Mouse (Mus musculus) liver, embryonic 13.5 days (tissue): ENCODE measurements at regions not wholly inside any gene's neighbourhood (a gene's known extent, or its start where the extent isn't known, plus 50 kb on each side); places are given as distances from the start of the nearest gene placed in this dataset.

Experiments used
- ATAC-seq: fragments of 200-750 bp; cut with Nextera tagmentation; 2 replicates; pipeline ENCODE4 v1.8.0; 2017; ENCODE audit warnings: low read depth, mild to moderate bottlenecking, moderate number of reproducible peaks, moderate library complexity
- DNase-seq: peaks from one replicate; pipeline ENCODE4 v3.0.0; 2022
- H3K27ac ChIP-seq: fragments of 300-500 bp; sonication (generic); 2 replicates; pipeline ENCODE4 v1.5.1; 2015; ENCODE audit warnings: moderate library complexity, mild to moderate bottlenecking, inconsistent platforms
- H3K27me3 ChIP-seq: fragments of 300-500 bp; sonication (generic); 2 replicates; pipeline ENCODE4 v1.6.1; 2015; ENCODE audit warnings: mild to moderate bottlenecking, inconsistent platforms
- H3K36me3 ChIP-seq: fragments of 300-500 bp; sonication (generic); 2 replicates; pipeline ENCODE4 v1.6.1; 2015; ENCODE audit warnings: mild to moderate bottlenecking, inconsistent platforms
- H3K4me1 ChIP-seq: fragments of 300-500 bp; sonication (generic); replicated peaks from 2 replicates; pipeline ENCODE4 v1.6.1; 2015; ENCODE audit warnings: inconsistent platforms
- H3K4me2 ChIP-seq: fragments of 300-500 bp; sonication (generic); 2 replicates; pipeline ENCODE4 v1.6.1; 2015; ENCODE audit warnings: inconsistent platforms, mild to moderate bottlenecking, moderate library complexity
- H3K4me3 ChIP-seq: fragments of 300-500 bp; sonication (generic); replicated peaks from 2 replicates; pipeline ENCODE4 v1.5.1; 2015; ENCODE audit warnings: mild to moderate bottlenecking, inconsistent platforms
- H3K9ac ChIP-seq: fragments of 300-500 bp; sonication (generic); 2 replicates; pipeline ENCODE4 v1.6.1; 2015; ENCODE audit warnings: mild to moderate bottlenecking, inconsistent platforms
- H3K9me3 ChIP-seq: fragments of 300-500 bp; sonication (generic); replicated peaks from 2 replicates; pipeline ENCODE4 v1.6.1; 2016; ENCODE audit warnings: inconsistent platforms
- WGBS: fragments of 180-500 bp; shearing (Covaris S2); methylation state at CpG from one replicate; pipeline ENCODE4 v1.1.7; 2015; ENCODE audit not compliant: insufficient replicate concordance; 5-methylcytosine and 5-hydroxymethylcytosine counted together

DNA sequence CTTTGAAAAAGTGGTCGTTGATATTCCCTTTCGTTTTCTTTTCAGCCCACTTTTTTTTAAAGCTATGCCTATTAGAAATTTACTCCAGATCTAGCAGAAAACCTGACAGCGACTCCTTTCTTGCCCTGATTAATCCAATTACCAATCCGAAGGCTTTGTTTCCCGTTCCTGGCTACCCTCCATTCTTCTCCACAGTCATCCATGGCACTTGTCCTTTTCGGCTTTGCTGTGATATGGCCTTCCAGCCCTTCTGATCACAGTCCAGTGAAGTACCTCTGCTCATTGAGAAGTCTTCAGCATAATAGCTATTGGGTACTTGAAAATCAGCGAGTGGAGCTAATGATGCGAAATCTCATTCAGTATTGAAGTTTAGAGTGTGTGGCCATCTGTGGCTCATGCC, 99.0 kb upstream of the Alg10b start:
- ATAC-seq (no peak), DNase-seq (no peak)
- Histone ChIP-seq H3K36me3 (no peaks in the 10 kb centered on the region), H3K4me2 (no peak overlapping the region), H3K27me3 (no peaks in the 10 kb centered on the region), H3K4me1 (no peaks in the 10 kb centered on the region), H3K4me3 (no peak overlapping the region), H3K27ac (no peak overlapping the region), H3K9ac (no peak overlapping the region), H3K9me3 (no peaks in the 10 kb centered on the region)
- WGBS, result 58% methylated on average over 8 of the region's 8 CpGs

GRCm38 (mm10) chr15:90131777-90132176, 92.3 kb upstream of the Alg10b start:
- H3K9me3 ChIP-seq, result no peaks in the 10 kb centered on the region
- no peak overlapping the region for H3K9ac ChIP-seq
- H3K4me3 ChIP-seq, result no peak overlapping the region
- no peak overlapping the region for H3K4me2 ChIP-seq
- DNase-seq (no peak), ATAC-seq (no peak)
- H3K27me3 ChIP-seq, result no peaks in the 10 kb centered on the region
- no peak overlapping the region for H3K27ac ChIP-seq
- 57% methylated on average over 5 of the region's 5 CpGs for WGBS
- no peaks in the 10 kb centered on the region for H3K4me1 ChIP-seq
- no peaks in the 10 kb centered on the region for H3K36me3 ChIP-seq

- Histone ChIP-seq H3K27ac (no peak overlapping the region), H3K9ac (no peak overlapping the region), H3K36me3 (no peaks in the 10 kb centered on the region), H3K9me3 (peaks cover 6% of the 10 kb centered on the region; the same call in 1 of the 2 replicates), H3K4me2 (no peak overlapping the region), H3K4me1 (no peaks in the 10 kb centered on the region), H3K4me3 (no peak overlapping the region), H3K27me3 (no peaks in the 10 kb centered on the region)
- ATAC-seq (no peak), DNase-seq (no peak)
- WGBS, result 47% methylated on average over 5 of the region's 5 CpGs
These were observed 83.1 kb upstream of the Alg10b start for GRCm38 (mm10) chr15:90140966-90141365.

DNA sequence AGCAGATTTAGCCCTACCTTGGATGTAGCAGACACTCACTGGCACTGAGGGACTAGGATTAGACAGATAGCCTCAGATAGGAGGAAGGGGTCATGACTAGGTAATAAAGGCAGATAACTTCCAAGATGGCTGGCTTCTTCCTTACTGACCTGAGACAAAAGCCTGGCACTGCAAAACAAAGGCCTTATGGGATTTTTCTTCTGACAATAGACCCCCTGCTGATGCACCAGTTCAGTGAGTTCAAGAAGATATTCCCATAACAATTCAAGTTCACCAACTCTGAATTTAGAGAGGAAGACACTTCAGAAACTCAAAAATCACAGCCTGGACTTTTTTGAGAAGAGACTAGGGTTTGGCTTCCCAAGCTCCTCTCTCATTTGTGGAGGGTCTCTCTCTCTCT, 75.4 kb upstream of the Alg10b start:
- Histone ChIP-seq H3K36me3 (no peaks in the 10 kb centered on the region), H3K4me1 (no peaks in the 10 kb centered on the region), H3K9ac (no peak overlapping the region), H3K4me3 (no peak overlapping the region), H3K27me3 (no peaks in the 10 kb centered on the region), H3K27ac (no peak overlapping the region), H3K4me2 (no peak overlapping the region), H3K9me3 (no peaks in the 10 kb centered on the region)
- DNase-seq (no peak), ATAC-seq (no peak)

GRCm38 (mm10) chr15:90153821-90154560, 70.1 kb upstream of the Alg10b start:
- no peak overlapping the region for H3K4me2 ChIP-seq
- no peak overlapping the region for H3K4me3 ChIP-seq
- H3K9ac ChIP-seq, result no peak overlapping the region
- no peak overlapping the region for H3K27ac ChIP-seq
- no peaks in the 10 kb centered on the region for H3K36me3 ChIP-seq
- ATAC-seq (no peak), DNase-seq (no peak)
- H3K9me3 ChIP-seq, result no peaks in the 10 kb centered on the region
- H3K27me3 ChIP-seq, result no peaks in the 10 kb centered on the region
- no peaks in the 10 kb centered on the region for H3K4me1 ChIP-seq
- 73% methylated on average over 10 of the region's 10 CpGs for WGBS
